Mouse (Mus musculus): ENCODE measurements around the gene Txndc8. TPM values are rescaled to one million over a fixed set of nuclear protein-coding genes. Genes with fewer than 3 reads are reported as not detected.

Gene Txndc8
- not detected in 2 replicates for polyA plus RNA-seq (2012; rRNA removed)

GRCm38 (mm10) chr4:58009024-58009423, at the start of gene Txndc8:
TSS of gene Txndc8 (minus strand) at chr4:58009124.

GRCm38 (mm10) chr4:57956029-57956960, 52.6 kb downstream of the Txndc8 start, which contains the start of gene Txn1:
TSS of gene Txn1 (minus strand) at chr4:57956411.

Other genes with a start within 250 kb of the Txndc8 start
- gene D630039A03Rik, start 92.8 kb downstream of the Txndc8 start, polyA plus RNA-seq (2012; rRNA removed): 5.9 and 6.7 TPM in 2 replicates
- gene Txn1, start 52.7 kb downstream of the Txndc8 start, polyA plus RNA-seq (2012; rRNA removed): 58.2 and 68.0 TPM in 2 replicates
- gene Svep1, start 197.7 kb upstream of the Txndc8 start, polyA plus RNA-seq (2012; rRNA removed): 4.2 and 4.6 TPM in 2 replicates